Mouse (Mus musculus): ENCODE results near the gene Gab2. TPM values are rescaled to one million over a fixed set of nuclear protein-coding genes. Genes with fewer than 3 reads are reported as not detected.

Gab2 gene
- total RNA-seq (2023) = under 1 TPM; 0.74 to 0.87 TPM

DNA sequence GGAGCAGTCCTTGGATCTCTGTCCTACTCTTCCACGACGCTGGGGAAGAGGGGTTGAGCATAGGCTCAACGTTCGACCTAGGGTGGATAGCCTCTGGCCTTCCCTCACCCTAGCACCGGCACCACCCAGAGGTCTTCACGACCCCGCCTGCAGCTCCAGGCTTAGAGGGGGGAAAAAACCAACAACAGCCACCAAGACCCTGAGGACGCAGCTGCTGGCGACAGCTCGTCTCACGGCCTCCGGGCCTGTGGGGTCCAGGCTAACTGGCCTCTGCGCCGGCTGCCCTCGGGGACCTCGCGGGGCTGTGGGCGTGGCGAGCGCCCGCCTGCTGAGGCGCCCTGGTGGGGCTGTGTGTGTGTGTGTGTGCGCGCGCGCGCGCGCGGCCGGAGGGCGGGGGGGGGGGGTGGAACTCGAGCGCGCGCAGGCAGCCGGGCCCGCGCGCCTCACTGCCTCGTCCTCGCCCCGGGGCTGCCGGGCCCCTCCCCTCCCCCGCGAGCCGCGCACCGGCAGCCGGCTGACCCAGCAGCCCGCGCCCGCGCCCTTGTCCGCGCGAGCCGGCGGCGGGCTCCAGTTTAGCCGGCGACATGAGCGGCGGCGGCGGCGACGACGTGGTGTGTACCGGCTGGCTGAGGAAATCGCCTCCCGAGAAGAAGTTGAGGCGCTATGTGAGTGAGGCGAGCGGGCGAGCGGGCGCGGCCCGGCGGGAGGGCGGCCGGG lies at the start of gene Gab2:
Gene Gab2, plus strand, starts transcription at position 345 of the 717 bp plus-strand sequence.

DNA sequence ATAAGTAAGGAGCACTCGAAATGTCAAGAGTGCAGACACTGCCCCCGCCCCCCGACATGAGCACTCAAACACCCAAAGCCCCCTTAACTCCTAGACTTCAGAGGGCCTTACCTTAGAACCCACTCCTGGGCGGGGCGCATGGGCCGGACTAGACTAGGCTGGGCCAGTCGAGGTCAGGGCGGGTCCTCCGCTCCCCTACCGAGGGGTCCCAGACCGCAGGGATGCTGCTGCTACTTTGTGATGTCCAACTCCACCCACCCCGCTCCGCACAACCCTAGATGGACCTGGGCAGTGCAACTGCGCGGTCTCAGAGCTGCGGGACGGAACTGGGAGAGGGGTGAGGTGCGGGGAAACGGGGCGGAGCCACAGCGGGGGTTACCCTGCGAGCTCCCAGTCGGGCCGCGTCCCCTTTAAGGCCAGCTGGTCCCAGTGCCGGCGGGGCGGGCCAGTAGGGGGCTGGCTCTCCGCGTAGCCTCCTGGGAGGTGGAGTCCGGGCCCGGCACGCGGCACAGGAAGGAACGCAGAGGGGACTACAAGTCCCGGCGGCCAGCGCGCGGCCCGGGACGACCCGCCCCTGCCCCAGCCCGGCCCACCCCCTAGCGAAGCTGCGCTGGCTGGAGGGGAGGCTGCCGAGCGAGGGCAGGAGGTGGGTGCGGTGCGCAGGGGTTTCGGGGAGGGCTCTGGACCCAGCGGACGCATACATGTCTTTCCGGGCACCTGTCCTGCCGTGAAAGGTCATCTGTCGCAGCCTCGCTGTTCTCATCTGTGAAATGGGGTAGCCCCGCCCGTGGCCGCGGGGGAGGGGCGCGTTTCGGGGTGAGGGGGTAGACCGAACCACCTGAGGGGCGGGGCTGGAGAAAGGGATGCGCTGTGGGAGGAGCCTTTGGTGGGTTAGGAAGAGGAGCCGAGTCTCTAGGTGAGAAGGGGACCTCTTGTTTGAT lies 250.6 kb downstream of the Gab2 start, which contains the start of the genes Usp35 and Kctd21:
Gene Usp35, minus strand, starts transcription at position 295 of the 941 bp plus-strand sequence.
Gene Kctd21, plus strand, starts transcription at position 602 of the 941 bp plus-strand sequence.

Other genes starting within 250 kb of the Gab2 start
- gene Nars2, start 130.1 kb upstream of the Gab2 start, total RNA-seq (2023) = 10 to 100 TPM; 13.1 to 17.2 TPM